Mouse (Mus musculus) limb, embryonic 11.5 days (tissue): ENCODE results near the gene Endod1. TPM values are rescaled to one million over a fixed set of nuclear protein-coding genes. Genes with fewer than 3 reads are reported as not detected.

Experiments used
- ATAC-seq: fragments of 200-750 bp; cut with Nextera tagmentation; 2 replicates; pipeline ENCODE4 v1.8.0; 2017; ENCODE audit warnings: low read depth; ENCODE audit not compliant: insufficient number of reproducible peaks, low FRiP score, low TSS enrichment
- DNase-seq: peaks from one replicate; pipeline ENCODE4 v3.0.0-alpha.2; 2015; ENCODE audit warnings: low spot score
- H3K27ac ChIP-seq: fragments of 300-500 bp; sonication (generic); replicated peaks from 2 replicates; pipeline ENCODE4 v1.5.1; 2014; ENCODE audit warnings: low read depth, mild to moderate bottlenecking, low read length
- H3K27me3 ChIP-seq: fragments of 300-500 bp; sonication (generic); 2 replicates; pipeline ENCODE4 v1.6.1; 2014; ENCODE audit warnings: mild to moderate bottlenecking, low read length, mixed read lengths; ENCODE audit not compliant: control insufficient read depth, insufficient read depth
- H3K36me3 ChIP-seq: fragments of 300-500 bp; sonication (generic); 2 replicates; pipeline ENCODE4 v1.6.1; 2014; ENCODE audit warnings: mild to moderate bottlenecking, low read length, moderate library complexity, mixed read lengths; ENCODE audit not compliant: control insufficient read depth, insufficient read depth
- H3K4me1 ChIP-seq: fragments of 300-500 bp; sonication (generic); 2 replicates; pipeline ENCODE4 v1.6.1; 2014; ENCODE audit warnings: low read length, mixed read lengths; ENCODE audit not compliant: control insufficient read depth, insufficient read depth
- H3K4me2 ChIP-seq: fragments of 300-500 bp; sonication (generic); 2 replicates; pipeline ENCODE4 v1.6.1; 2014; ENCODE audit warnings: low read depth, mild to moderate bottlenecking, moderate library complexity; ENCODE audit not compliant: severe bottlenecking
- H3K4me3 ChIP-seq: fragments of 300-500 bp; sonication (generic); 2 replicates; pipeline ENCODE4 v1.5.1; 2014; ENCODE audit warnings: low read depth, low read length
- H3K9ac ChIP-seq: fragments of 300-500 bp; sonication (generic); 2 replicates; pipeline ENCODE4 v1.6.1; 2014; ENCODE audit warnings: mild to moderate bottlenecking, low read length
- H3K9me3 ChIP-seq: fragments of 300-500 bp; sonication (generic); 2 replicates; pipeline ENCODE4 v1.6.1; 2016; ENCODE audit warnings: low read length; ENCODE audit not compliant: control insufficient read depth
- WGBS: fragments of 180-500 bp; shearing (Covaris S2); extraction: QIAGEN DNeasy Blood & Tissue Kit; methylation state at CpG from one replicate; pipeline ENCODE4 v1.1.7; 2014; 5-methylcytosine and 5-hydroxymethylcytosine counted together
- polyA plus RNA-seq: library from polyadenylated mRNA; unstranded; fragments of >200 nt; fragmentation: Nextera tagmentation; extraction: Ambion mirVana; gene quantifications from 2 replicates; pipeline ENCODE4 v1.2.1, GENCODE M21; 2014

Gene Endod1
- polyA plus RNA-seq, 1 experiment from 2014 or later: 6.3 TPM

DNA sequence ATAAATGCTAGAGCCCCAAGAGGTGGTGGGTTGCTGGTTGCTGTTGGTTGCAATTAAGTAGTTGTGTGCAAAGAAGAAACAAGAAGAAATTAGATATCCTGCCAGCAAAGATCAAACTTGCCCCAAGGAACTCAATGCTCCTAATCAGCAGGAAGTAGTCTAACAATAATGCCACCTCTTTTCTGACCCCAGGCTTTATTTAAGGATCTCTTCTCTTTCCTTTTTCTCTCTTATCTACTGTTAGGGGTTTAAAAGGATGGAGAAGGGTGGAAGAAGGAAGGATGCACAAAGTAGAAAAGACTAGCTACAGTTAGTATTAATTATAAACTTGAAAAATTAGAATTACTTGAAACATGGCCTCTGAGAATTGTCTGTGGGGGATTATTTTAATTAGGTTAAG lies 8.9 kb downstream of the Endod1 start:
- Histone ChIP-seq H3K27me3 (no peaks in the 10 kb centered on the region), H3K4me1 (no peaks in the 10 kb centered on the region)

DNA sequence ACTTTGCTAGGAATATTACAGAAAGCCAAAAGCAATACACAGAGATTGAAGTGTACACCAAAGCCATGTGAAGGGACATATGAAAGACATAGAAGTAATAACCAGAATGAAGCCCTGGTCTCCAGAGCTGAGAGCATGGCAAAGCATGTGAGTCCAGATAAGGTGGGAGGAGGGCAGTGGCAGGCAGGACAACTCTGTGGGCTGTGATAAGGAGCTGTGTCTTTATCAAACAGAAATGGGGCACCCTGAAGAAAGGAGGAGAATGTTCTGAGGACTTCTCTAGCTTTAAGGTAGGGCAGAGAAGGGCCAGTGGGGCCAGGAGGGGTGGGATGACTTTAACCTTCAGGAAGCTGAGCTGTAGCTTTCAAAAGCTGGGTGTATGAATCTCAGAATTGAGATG lies 12.0 kb downstream of the Endod1 start:
- H3K36me3 ChIP-seq: no peaks in the 10 kb centered on the region
- ATAC-seq: no peak
- DNase-seq: no peak
- H3K27me3 ChIP-seq: no peaks in the 10 kb centered on the region
- no peaks in the 10 kb centered on the region for H3K4me1 ChIP-seq
- H3K27ac ChIP-seq: no peak overlapping the region
- H3K9me3 ChIP-seq: 0 out of 2 replicates have a peak, but pooled peaks cover 3% of the 10 kb centered on the region
- no peak overlapping the region for H3K9ac ChIP-seq
- no peak overlapping the region for H3K4me2 ChIP-seq
- H3K4me3 ChIP-seq: no peak overlapping the region

More for the DNA sequence above, 8.9 kb downstream of the Endod1 start:
- Histone ChIP-seq H3K4me2 (no peak overlapping the region), H3K9me3 (0 out of 2 replicates have a peak, but pooled peaks cover 3% of the 10 kb centered on the region), H3K9ac (no peak overlapping the region), H3K27ac (no peak overlapping the region), H3K36me3 (no peaks in the 10 kb centered on the region), H3K4me3 (no peak overlapping the region)
- no peak for DNase-seq
- no peak for ATAC-seq

GRCm38 (mm10) chr9:14367850-14368249 lies 13.5 kb downstream of the Endod1 start:
- 88% methylated on average over 4 of the region's 4 CpGs for WGBS
- ATAC-seq: no peak

DNA sequence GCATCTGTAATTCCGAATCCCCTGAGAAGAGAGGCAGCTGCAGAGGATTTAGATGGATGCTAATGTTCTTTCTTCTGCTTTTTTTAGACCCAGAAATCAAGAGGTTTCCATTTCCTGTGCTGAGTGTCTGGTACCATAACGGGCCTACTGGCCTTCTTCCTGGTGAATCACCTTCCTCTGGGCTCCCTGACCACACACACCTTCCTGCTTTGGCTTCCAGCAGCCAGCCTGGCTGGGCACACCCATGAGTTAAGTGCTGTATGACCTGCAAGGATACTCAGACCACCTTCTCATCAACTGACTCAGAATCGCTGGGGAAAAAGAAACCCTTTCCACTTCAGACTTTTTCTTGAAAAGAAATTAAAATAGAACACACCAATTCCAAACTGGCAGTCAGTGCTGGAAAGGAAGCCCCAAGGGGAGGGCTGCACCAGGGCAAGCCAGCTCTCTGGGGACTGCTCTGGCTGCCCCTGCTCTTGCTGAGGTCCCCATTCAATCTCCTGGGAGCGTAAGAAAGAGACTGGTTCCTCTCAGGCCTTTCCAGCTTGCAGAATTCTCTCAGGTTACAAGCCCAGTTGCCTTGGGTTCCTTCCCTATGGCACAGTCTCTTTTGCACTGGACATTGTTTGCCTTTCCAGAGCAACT lies 15.7 kb downstream of the Endod1 start:
- H3K9ac ChIP-seq: no peak overlapping the region
- WGBS: 64% methylated on average over 4 of the region's 4 CpGs
- no peaks in the 10 kb centered on the region for H3K36me3 ChIP-seq
- no peak overlapping the region for H3K4me3 ChIP-seq
- DNase-seq: no peak
- no peaks in the 10 kb centered on the region for H3K4me1 ChIP-seq
- H3K9me3 ChIP-seq: 0 out of 2 replicates have a peak, but pooled peaks cover 3% of the 10 kb centered on the region
- H3K27ac ChIP-seq: no peak overlapping the region
- no peak for ATAC-seq
- no peaks in the 10 kb centered on the region for H3K27me3 ChIP-seq
- H3K4me2 ChIP-seq: no peak overlapping the region

More at GRCm38 (mm10) chr9:14367850-14368249, 13.5 kb downstream of the Endod1 start:
- Histone ChIP-seq H3K4me1 (no peaks in the 10 kb centered on the region), H3K4me2 (no peak overlapping the region), H3K27ac (no peak overlapping the region), H3K4me3 (no peak overlapping the region), H3K36me3 (no peaks in the 10 kb centered on the region), H3K27me3 (no peaks in the 10 kb centered on the region), H3K9me3 (0 out of 2 replicates have a peak, but pooled peaks cover 3% of the 10 kb centered on the region), H3K9ac (no peak overlapping the region)
- no peak for DNase-seq

- Histone ChIP-seq H3K27me3 (no peaks in the 10 kb centered on the region), H3K4me3 (no peak overlapping the region), H3K36me3 (no peaks in the 10 kb centered on the region), H3K27ac (no peak overlapping the region), H3K9ac (no peak overlapping the region), H3K9me3 (0 out of 2 replicates have a peak, but pooled peaks cover 3% of the 10 kb centered on the region), H3K4me2 (no peak overlapping the region), H3K4me1 (no peaks in the 10 kb centered on the region)
- ATAC-seq: no peak
- 91% methylated on average over 9 of the region's 9 CpGs for WGBS
- DNase-seq: no peak
Measured at GRCm38 (mm10) chr9:14364719-14365118, 16.6 kb downstream of the Endod1 start.

GRCm38 (mm10) chr9:14363540-14363939 lies 17.8 kb downstream of the Endod1 start:
- 0 out of 2 replicates have a peak, but pooled peaks cover under 1% of the 10 kb centered on the region for H3K9me3 ChIP-seq
- no peaks in the 10 kb centered on the region for H3K36me3 ChIP-seq
- WGBS: 73% methylated on average over 6 of the region's 6 CpGs
- DNase-seq (no peak), ATAC-seq (no peak)
- H3K9ac ChIP-seq: no peak overlapping the region
- no peak overlapping the region for H3K4me3 ChIP-seq
- H3K27me3 ChIP-seq: no peaks in the 10 kb centered on the region
- H3K27ac ChIP-seq: no peak overlapping the region
- no peaks in the 10 kb centered on the region for H3K4me1 ChIP-seq
- H3K4me2 ChIP-seq: no peak overlapping the region

DNA sequence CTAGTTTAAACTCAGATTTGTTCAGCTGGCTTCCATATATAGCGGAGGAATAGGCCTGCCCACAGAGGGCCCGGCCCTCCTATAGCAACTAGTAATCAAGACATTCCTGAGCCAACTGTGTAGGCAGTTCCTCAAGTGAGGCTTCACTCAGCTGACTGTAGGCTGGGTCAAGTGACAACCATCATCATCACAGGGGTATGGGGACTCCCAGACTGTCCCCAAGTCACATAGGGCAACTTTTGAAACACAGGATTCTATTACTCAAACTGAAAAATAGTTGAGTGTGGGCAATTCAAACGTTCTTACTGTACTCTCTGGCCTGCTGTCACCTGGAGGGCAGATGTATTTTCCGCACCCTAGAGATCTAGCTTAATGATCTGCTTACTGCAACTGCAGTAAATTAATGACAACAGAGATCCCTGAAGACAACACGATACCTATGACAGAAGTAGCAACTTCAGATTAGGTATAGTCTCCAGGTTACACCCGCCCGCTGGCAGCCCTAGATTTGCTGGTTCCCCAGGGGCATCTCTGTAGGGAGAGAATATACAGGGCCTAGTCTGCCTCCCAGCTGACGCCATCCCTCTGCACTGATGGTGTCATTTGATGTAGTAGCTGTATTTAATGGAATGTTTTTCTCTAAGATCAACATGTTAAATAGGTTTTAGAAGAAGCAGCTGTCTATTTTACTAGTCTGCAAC lies 19.1 kb downstream of the Endod1 start:
- no peak overlapping the region for H3K4me3 ChIP-seq
- no peak overlapping the region for H3K4me2 ChIP-seq
- no peak for ATAC-seq
- H3K27ac ChIP-seq: no peak overlapping the region
- no peaks in the 10 kb centered on the region for H3K27me3 ChIP-seq
- no peak overlapping the region for H3K9ac ChIP-seq
- no peak for DNase-seq
- H3K4me1 ChIP-seq: no peaks in the 10 kb centered on the region
- WGBS: 88% methylated on average over 8 of the region's 8 CpGs
- H3K36me3 ChIP-seq: no peaks in the 10 kb centered on the region
- no peaks in the 10 kb centered on the region for H3K9me3 ChIP-seq

GRCm38 (mm10) chr9:14357033-14357432 lies 24.3 kb downstream of the Endod1 start:
- Histone ChIP-seq H3K9me3 (no peaks in the 10 kb centered on the region), H3K4me3 (no peak overlapping the region), H3K4me1 (no peaks in the 10 kb centered on the region), H3K9ac (no peak overlapping the region), H3K27ac (no peak overlapping the region), H3K36me3 (no peaks in the 10 kb centered on the region), H3K4me2 (no peak overlapping the region), H3K27me3 (no peaks in the 10 kb centered on the region)
- 75% methylated on average over 4 of the region's 4 CpGs for WGBS
- DNase-seq: peak; percentile 29
- ATAC-seq: no peak
